Mouse (Mus musculus) megakaryocyte, embryonic 14.5 days (primary cell): ENCODE data around the gene Gfod1. TPM values are rescaled to one million over a fixed set of nuclear protein-coding genes. Genes with fewer than 3 reads are reported as not detected.

ENCODE experiments used
- H3K27me3 ChIP-seq: replicated peaks from 2 replicates; pipeline ENCODE3; 2012; ENCODE audit warnings: inconsistent platforms
- H3K36me3 ChIP-seq: replicated peaks from 2 replicates; pipeline ENCODE3; 2012; ENCODE audit warnings: low read length, inconsistent platforms, mixed read lengths
- H3K4me1 ChIP-seq: 2 replicates; pipeline ENCODE4 v1.6.1; 2012; ENCODE audit warnings: inconsistent platforms
- H3K4me3 ChIP-seq: replicated peaks from 2 replicates; pipeline ENCODE3; 2012; ENCODE audit warnings: moderate library complexity, mild to moderate bottlenecking, inconsistent platforms
- H3K9me3 ChIP-seq: 2 replicates; pipeline ENCODE4 v1.6.1; 2012; ENCODE audit warnings: inconsistent platforms
- FLI1 ChIP-seq: IDR thresholded peaks from 2 replicates; pipeline ENCODE4 v1.6.1; 2012; ENCODE audit warnings: low read length, inconsistent platforms, mixed read lengths
- GATA1 ChIP-seq: IDR thresholded peaks from 3 replicates; pipeline ENCODE4 v1.6.1; 2012; ENCODE audit warnings: mixed read lengths, low read length, inconsistent platforms, borderline replicate concordance
- polyA plus RNA-seq: library from polyadenylated mRNA; stranded (reverse); fragments of >175 nt; gene quantifications from 2 replicates; pipeline ENCODE4 v1.2.3, GENCODE M21; 2012; ENCODE audit warnings: low replicate concordance; ENCODE audit not compliant: insufficient read depth

Gene Gfod1
- polyA plus RNA-seq, 1 experiment = 5.5 TPM

GRCm38 (mm10) chr13:43236630-43237029 is 67.3 kb downstream of the Gfod1 start:
- Histone ChIP-seq H3K4me3 (peak overlapping the region; percentile 56), H3K36me3 (peaks cover 76% of the 10 kb centered on the region), H3K27me3 (no peaks in the 10 kb centered on the region), H3K9me3 (peaks cover 6% of the 10 kb centered on the region), H3K4me1 (peaks cover 100% of the 10 kb centered on the region)
- no peak for TF ChIP-seq GATA1
- TF ChIP-seq FLI1 = no peak

GRCm38 (mm10) chr13:43235982-43236381 is 68.0 kb downstream of the Gfod1 start:
- peak overlapping the region; percentile 84 for H3K4me3 ChIP-seq
- peaks cover 100% of the 10 kb centered on the region for H3K4me1 ChIP-seq
- TF ChIP-seq GATA1 (peak; percentile 83; the same call in 1 of the 3 replicates), FLI1 (no peak)
- H3K27me3 ChIP-seq = no peaks in the 10 kb centered on the region
- peaks cover 6% of the 10 kb centered on the region for H3K9me3 ChIP-seq
- H3K36me3 ChIP-seq = peaks cover 77% of the 10 kb centered on the region

GRCm38 (mm10) chr13:43235586-43235910 is 68.4 kb downstream of the Gfod1 start:
- Histone ChIP-seq H3K27me3 (no peaks in the 10 kb centered on the region), H3K4me3 (peak overlapping the region; percentile 84), H3K36me3 (peaks cover 76% of the 10 kb centered on the region), H3K9me3 (peaks cover 6% of the 10 kb centered on the region), H3K4me1 (peaks cover 100% of the 10 kb centered on the region)
- no peak for TF ChIP-seq GATA1
- no peak for TF ChIP-seq FLI1

- peak overlapping the region; percentile 84 for H3K4me3 ChIP-seq
- peaks cover 100% of the 10 kb centered on the region for H3K4me1 ChIP-seq
- no peak for TF ChIP-seq FLI1
- peaks cover 6% of the 10 kb centered on the region for H3K9me3 ChIP-seq
- peaks cover 76% of the 10 kb centered on the region for H3K36me3 ChIP-seq
- no peaks in the 10 kb centered on the region for H3K27me3 ChIP-seq
Measured at GRCm38 (mm10) chr13:43234869-43235585, 68.9 kb downstream of the Gfod1 start.

- peaks cover 98% of the 10 kb centered on the region for H3K4me1 ChIP-seq
- no peaks in the 10 kb centered on the region for H3K27me3 ChIP-seq
- TF ChIP-seq GATA1 (no peak), FLI1 (no peak)
- H3K9me3 ChIP-seq = no peaks in the 10 kb centered on the region
- H3K36me3 ChIP-seq = peaks cover 73% of the 10 kb centered on the region
- H3K4me3 ChIP-seq = no peak overlapping the region
Measured at GRCm38 (mm10) chr13:43233331-43233730, 70.6 kb downstream of the Gfod1 start.

GRCm38 (mm10) chr13:43231965-43232860 is 71.8 kb downstream of the Gfod1 start:
- H3K4me3 ChIP-seq = no peak overlapping the region
- peaks cover 69% of the 10 kb centered on the region for H3K36me3 ChIP-seq
- no peaks in the 10 kb centered on the region for H3K9me3 ChIP-seq
- no peaks in the 10 kb centered on the region for H3K27me3 ChIP-seq
- peaks cover 98% of the 10 kb centered on the region for H3K4me1 ChIP-seq
- no peak for TF ChIP-seq FLI1
- TF ChIP-seq GATA1 = no peak

GRCm38 (mm10) chr13:43230842-43231241 is 73.1 kb downstream of the Gfod1 start:
- TF ChIP-seq FLI1 (no peak), GATA1 (no peak)
- Histone ChIP-seq H3K27me3 (no peaks in the 10 kb centered on the region), H3K4me1 (peaks cover 98% of the 10 kb centered on the region), H3K36me3 (peaks cover 79% of the 10 kb centered on the region), H3K9me3 (no peaks in the 10 kb centered on the region), H3K4me3 (no peak overlapping the region)

GRCm38 (mm10) chr13:43230238-43230637 is 73.7 kb downstream of the Gfod1 start:
- Histone ChIP-seq H3K4me3 (no peak overlapping the region), H3K9me3 (peaks cover under 1% of the 10 kb centered on the region; the same call in 1 of the 2 replicates), H3K27me3 (no peaks in the 10 kb centered on the region), H3K36me3 (peaks cover 85% of the 10 kb centered on the region), H3K4me1 (peaks cover 98% of the 10 kb centered on the region)
- TF ChIP-seq GATA1 (no peak), FLI1 (no peak)

GRCm38 (mm10) chr13:43229767-43230166 is 74.2 kb downstream of the Gfod1 start:
- Histone ChIP-seq H3K4me1 (peaks cover 98% of the 10 kb centered on the region), H3K36me3 (peaks cover 85% of the 10 kb centered on the region), H3K27me3 (no peaks in the 10 kb centered on the region), H3K9me3 (peaks cover 5% of the 10 kb centered on the region; the same call in 1 of the 2 replicates), H3K4me3 (peak overlapping the region; percentile 38)
- no peak for TF ChIP-seq FLI1

- H3K27me3 ChIP-seq = no peaks in the 10 kb centered on the region
- peaks cover 82% of the 10 kb centered on the region for H3K36me3 ChIP-seq
- peaks cover 8% of the 10 kb centered on the region; the same call in 1 of the 2 replicates for H3K9me3 ChIP-seq
- no peak for TF ChIP-seq FLI1
- no peak for TF ChIP-seq GATA1
- no peak overlapping the region for H3K4me3 ChIP-seq
- peaks cover 98% of the 10 kb centered on the region for H3K4me1 ChIP-seq
Measured at GRCm38 (mm10) chr13:43228141-43228540, 75.8 kb downstream of the Gfod1 start.
